Mouse (Mus musculus) lung, adult 2 months (tissue): ENCODE measurements at regions not wholly inside any gene's neighbourhood (a gene's known extent, or its start where the extent isn't known, plus 50 kb on each side); places are given as distances from the start of the nearest gene placed in this dataset.

Experiments used
- CTCF ChIP-seq: fragments of 200-500 bp; IDR thresholded peaks from 2 replicates; pipeline ENCODE4 v1.5.1; 2011; ENCODE audit warnings: mild to moderate bottlenecking, low read length, control low read depth; ENCODE audit not compliant: insufficient read depth
- POLR2A ChIP-seq: fragments of 200-500 bp; IDR thresholded peaks from 2 replicates; pipeline ENCODE4 v1.6.1; 2011; ENCODE audit warnings: low read depth, mild to moderate bottlenecking, control low read depth, low read length, borderline replicate concordance; ENCODE audit errors: extremely low read depth

DNA sequence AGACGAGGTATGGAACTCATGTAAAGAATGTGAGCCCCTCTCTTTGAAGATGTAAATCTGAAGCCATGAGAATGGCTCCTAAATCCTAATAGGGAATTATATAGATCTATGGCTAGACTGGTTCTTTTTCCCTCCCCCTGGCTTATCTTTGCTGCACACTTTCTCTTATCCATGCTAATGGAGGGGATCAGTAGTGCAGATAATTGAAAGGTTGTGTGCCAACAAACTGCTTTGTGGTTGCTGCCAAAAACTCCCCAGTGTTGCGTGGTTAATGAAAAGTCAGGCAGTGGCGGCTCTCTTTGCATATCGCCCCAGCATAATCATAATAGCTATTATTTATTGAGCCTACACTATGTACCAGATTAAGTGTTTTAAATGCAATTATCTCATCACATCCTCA is 427.6 kb downstream of the Nuf2 start:
- TF ChIP-seq CTCF (no peak), POLR2A (no peak)
